Mouse (Mus musculus): ENCODE data around the gene Gpank1.

The Gpank1 gene

GRCm38 (mm10) chr17:35172445-35173234 lies 51.4 kb downstream of the Gpank1 start:
- in situ Hi-C loops (cut with MboI; ENCODE audit: unreplicated experiment in 2 of 2): no loop called here

GRCm38 (mm10) chr17:35173329-35173728 lies 52.1 kb downstream of the Gpank1 start:
- in situ Hi-C loops (cut with MboI; ENCODE audit: unreplicated experiment in 2 of 2): no loop called here

Measured in v-Abl transformed pro-B cells (cell line).